Mouse (Mus musculus): ENCODE data around the gene Lcn3. TPM values are rescaled to one million over a fixed set of nuclear protein-coding genes. Genes with fewer than 3 reads are reported as not detected.

Gene Lcn3
- total RNA-seq, 2 experiments from 2014 or later: not detected

Other genes with a start within 250 kb of the Lcn3 start
- gene Traf2, start 218.6 kb upstream of the Lcn3 start, total RNA-seq (2021): 10 to 100 TPM in 1 of 2 experiments, 1 to 10 TPM in 1; 9.0 to 10.5 TPM
- gene Edf1, start 207.7 kb upstream of the Lcn3 start, total RNA-seq (2021): 100 to 1,000 TPM; 232 to 242 TPM
- gene Mamdc4, start 190.7 kb upstream of the Lcn3 start, total RNA-seq (2021): 1 to 10 TPM; 1.0 to 5.4 TPM
- 10 to 100 TPM; 94.5 to 99.8 TPM for gene Phpt1, start 190.3 kb upstream of the Lcn3 start, total RNA-seq (2021)
- 10 to 100 TPM; 82.7 to 84.8 TPM for gene Ajm1, start 183.8 kb upstream of the Lcn3 start, total RNA-seq (2021)
- 10 to 100 TPM; 84.7 to 96.9 TPM for gene Rabl6, start 157.0 kb upstream of the Lcn3 start, total RNA-seq (2021)
- not detected for gene Ccdc183, start 147.9 kb upstream of the Lcn3 start, total RNA-seq (2021)
- gene Tmem141, start 143.6 kb upstream of the Lcn3 start, total RNA-seq (2021): 10 to 100 TPM; 19.9 to 21.1 TPM
- gene Fcna, start 137.5 kb upstream of the Lcn3 start, total RNA-seq (2021): 1 to 10 TPM; 1.1 to 1.4 TPM
- not detected for gene Lcn8, start 112.4 kb upstream of the Lcn3 start, total RNA-seq (2021)
- gene Lcn5, start 107.6 kb upstream of the Lcn3 start, total RNA-seq (2021): not detected
- gene Lcn6, start 88.8 kb upstream of the Lcn3 start, total RNA-seq (2021): not detected
- not detected for gene Lcn10, start 82.8 kb upstream of the Lcn3 start, total RNA-seq (2021)
- not detected for gene Obp2a, start 65.5 kb upstream of the Lcn3 start, total RNA-seq (2021)
- gene Bmyc, start 58.8 kb upstream of the Lcn3 start, total RNA-seq (2021): 10 to 100 TPM; 91.7 to 98.0 TPM
- not detected for gene Obp2b, start 28.6 kb upstream of the Lcn3 start, total RNA-seq (2021)
- gene Lcn11, start 11.4 kb downstream of the Lcn3 start, total RNA-seq (2021): not detected
- not detected for gene Gm13539, start 16.7 kb downstream of the Lcn3 start, total RNA-seq (2021)
- not detected for gene Glt6d1, start 50.3 kb downstream of the Lcn3 start, total RNA-seq (2021)
- not detected for gene Lcn9, start 57.6 kb downstream of the Lcn3 start, total RNA-seq (2021)
- gene Sohlh1, start 81.7 kb downstream of the Lcn3 start, total RNA-seq (2021): not detected
- gene Kcnt1, start 98.2 kb downstream of the Lcn3 start, total RNA-seq (2021): 10 to 100 TPM; 57.3 to 59.7 TPM
- gene Camsap1, start 217.7 kb downstream of the Lcn3 start, total RNA-seq (2021): 100 to 1,000 TPM; 121 to 140 TPM